Mouse (Mus musculus): Measurements from ENCODE around the gene Krt35. TPM values are rescaled to one million over a fixed set of nuclear protein-coding genes. Genes with fewer than 3 reads are reported as not detected.

The Krt35 gene
- total RNA-seq (2021): not detected
- long read RNA-seq, experiment 1: 0 reads
- long read RNA-seq, experiment 2: 0 reads

- intact Hi-C loops (cut with DNase I): no loop called here
- no peak for DNase-seq
Measured at GRCm38 (mm10) chr11:100096141-100096540, at the start of gene Krt35. Gene Krt35 (minus strand): TSS chr11:100096241.

- no peak for DNase-seq
Measured at GRCm38 (mm10) chr11:100145104-100145503, 49.1 kb upstream of the Krt35 start.

GRCm38 (mm10) chr11:100140966-100141365, 44.9 kb upstream of the Krt35 start:
- intact Hi-C loops (cut with DNase I): no loop called here
- no peak for DNase-seq

More at GRCm38 (mm10) chr11:100145104-100145503, 49.1 kb upstream of the Krt35 start:
- intact Hi-C loops (cut with DNase I): no loop called here

DNA sequence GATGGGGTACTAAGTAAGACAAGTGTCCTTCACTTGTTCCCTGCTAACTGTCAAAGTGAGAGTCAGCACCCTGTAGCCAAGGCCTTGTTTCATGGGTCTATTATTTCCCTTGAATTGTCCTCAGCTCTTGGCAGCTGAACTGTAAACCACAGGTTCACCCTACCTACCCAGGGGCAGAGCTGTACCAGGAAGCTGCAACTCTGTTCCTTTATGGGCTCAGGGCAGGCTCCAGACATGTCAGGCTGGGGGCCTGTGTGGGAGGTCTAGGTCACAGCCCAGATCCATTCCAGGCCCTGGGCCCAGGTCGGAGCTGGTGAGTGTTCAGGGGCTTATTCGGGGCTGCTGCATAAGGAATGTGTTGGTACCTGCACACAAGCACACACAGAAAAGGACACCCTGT, 43.4 kb upstream of the Krt35 start:
- intact Hi-C loops (cut with DNase I): no loop called here
- no peak for DNase-seq

DNA sequence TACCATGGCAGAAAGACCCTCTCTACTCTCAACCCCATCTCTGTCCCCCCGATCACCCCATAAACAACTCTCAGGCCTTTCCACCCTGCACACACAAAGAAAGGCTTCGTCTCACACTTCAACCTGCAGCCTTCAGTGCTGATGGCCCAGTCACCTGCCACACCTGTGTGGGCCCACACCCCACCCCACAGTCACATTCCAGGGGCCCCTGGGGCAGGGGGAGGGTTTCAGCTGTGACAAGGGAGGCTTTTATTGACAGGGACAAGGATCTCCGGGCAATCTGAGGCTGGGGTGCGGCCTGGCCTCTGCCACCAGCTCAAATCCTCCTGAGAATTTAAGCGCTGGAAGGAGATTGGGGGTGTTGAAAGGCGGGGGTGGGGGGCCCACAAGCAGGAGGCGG, 42.8 kb upstream of the Krt35 start:
- intact Hi-C loops (cut with DNase I): no loop called here

GRCm38 (mm10) chr11:100137693-100138092, 41.7 kb upstream of the Krt35 start:
- intact Hi-C loops (cut with DNase I): no loop called here
- no peak for DNase-seq

More for the DNA sequence above, 42.8 kb upstream of the Krt35 start:
- DNase-seq: no peak

DNA sequence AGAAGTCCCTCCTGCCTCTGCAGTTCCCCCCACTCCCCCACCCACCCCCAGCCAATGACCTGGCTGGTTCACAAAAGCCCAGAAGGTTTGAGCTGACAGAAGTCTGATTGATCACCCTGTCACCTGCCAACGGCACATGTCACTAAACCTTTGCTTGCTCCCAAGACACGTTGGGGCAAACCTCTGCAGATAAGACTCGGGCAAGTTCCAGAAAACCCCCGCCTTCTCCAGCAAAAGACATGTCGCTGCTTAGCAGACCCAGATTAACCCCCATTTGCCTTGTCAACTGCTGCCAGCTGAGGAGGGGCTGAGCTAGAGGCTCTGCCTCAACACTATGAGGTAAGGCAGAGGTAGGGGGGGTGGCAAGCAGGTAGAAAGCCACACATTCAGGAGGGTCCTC, 40.5 kb upstream of the Krt35 start:
- intact Hi-C loops (cut with DNase I): no loop called here
- no peak for DNase-seq

- intact Hi-C loops (cut with DNase I): no loop called here
- DNase-seq: no peak
Measured at GRCm38 (mm10) chr11:100135731-100136130, 39.7 kb upstream of the Krt35 start, which contains the start of gene Krt15. Gene Krt15 (minus strand): TSS chr11:100135928.

- no peak for DNase-seq
Measured at GRCm38 (mm10) chr11:100124901-100125300, 28.9 kb upstream of the Krt35 start.

GRCm38 (mm10) chr11:100121466-100121865, 25.4 kb upstream of the Krt35 start, which contains the start of gene Krt13:
Gene Krt13 (minus strand): TSS chr11:100121566.
- DNase-seq: no peak
- intact Hi-C loops (cut with DNase I): no loop called here

More at GRCm38 (mm10) chr11:100124901-100125300, 28.9 kb upstream of the Krt35 start:
- intact Hi-C loops (cut with DNase I): no loop called here

DNA sequence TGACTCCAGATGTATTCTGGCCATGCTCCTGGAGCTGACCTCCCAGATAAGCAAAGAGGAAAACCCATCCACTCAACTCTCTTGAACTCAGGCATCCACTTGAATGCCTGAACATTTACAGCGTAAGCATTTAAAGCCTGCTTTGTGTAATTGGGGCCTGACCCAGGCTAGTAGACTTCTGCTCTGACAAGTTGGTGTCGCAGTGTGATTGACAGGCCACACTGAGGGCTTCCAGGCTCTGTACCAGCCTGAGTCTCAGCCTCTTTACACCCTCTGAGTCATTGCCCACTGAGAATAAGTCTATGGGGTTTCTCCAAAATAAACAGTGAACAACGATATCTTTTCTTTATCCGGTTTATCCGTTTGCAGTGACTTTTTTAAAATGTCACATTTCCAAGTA, 24.3 kb upstream of the Krt35 start:
- intact Hi-C loops (cut with DNase I): no loop called here
- no peak for DNase-seq

- intact Hi-C loops (cut with DNase I): no loop called here
- no peak for DNase-seq
Measured at GRCm38 (mm10) chr11:100113742-100114029, 17.6 kb upstream of the Krt35 start.

GRCm38 (mm10) chr11:100112935-100113741, 17.1 kb upstream of the Krt35 start:
- intact Hi-C loops (cut with DNase I): no loop called here

GRCm38 (mm10) chr11:100105576-100106122, 9.6 kb upstream of the Krt35 start, which contains the start of gene Krt36:
Gene Krt36 (minus strand): TSS chr11:100105626.
- no peak for DNase-seq
- intact Hi-C loops (cut with DNase I): no loop called here

More at GRCm38 (mm10) chr11:100112935-100113741, 17.1 kb upstream of the Krt35 start:
- DNase-seq: no peak

DNA sequence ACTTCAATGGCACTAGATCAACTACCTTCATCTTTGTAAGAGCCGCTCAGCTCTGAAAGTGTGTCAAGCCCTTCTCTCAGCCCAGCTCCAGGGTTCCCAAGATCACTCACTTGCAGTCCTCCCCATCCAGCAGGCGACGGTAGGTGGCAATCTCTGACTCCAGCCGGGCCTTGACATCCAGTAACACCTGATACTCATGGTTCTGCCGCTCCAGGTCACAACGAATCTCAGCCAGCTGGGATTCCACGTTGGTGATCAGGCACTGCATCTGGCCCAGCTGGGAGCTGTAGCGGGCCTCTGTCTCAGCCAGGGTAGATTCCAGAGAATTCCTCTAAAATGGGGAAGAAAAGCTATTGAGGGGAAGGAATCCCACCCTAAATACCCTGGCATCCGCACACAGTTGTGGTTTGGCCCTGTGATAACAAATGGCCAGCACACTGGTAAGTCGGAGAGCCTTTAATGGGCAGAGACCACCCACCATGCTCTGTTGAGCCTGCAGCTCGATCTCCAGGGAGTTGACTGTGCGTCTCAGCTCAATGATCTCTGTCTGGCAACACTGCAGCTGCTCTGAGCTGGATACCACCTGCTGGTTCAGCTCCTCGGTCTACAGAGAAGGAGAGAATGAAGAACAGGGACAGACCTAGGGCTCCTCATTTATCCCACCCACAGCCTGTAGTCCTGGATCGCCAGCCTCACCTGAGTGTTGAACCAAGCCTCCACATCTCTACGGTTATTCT, 6.8 kb upstream of the Krt35 start:
- DNase-seq: no peak
- intact Hi-C loops (cut with DNase I): no loop called here

GRCm38 (mm10) chr11:100100391-100100790, 4.3 kb upstream of the Krt35 start:
- no peak for DNase-seq

GRCm38 (mm10) chr11:100097819-100098218, 1.8 kb upstream of the Krt35 start:
- DNase-seq: no peak
- intact Hi-C loops (cut with DNase I): no loop called here

More at GRCm38 (mm10) chr11:100100391-100100790, 4.3 kb upstream of the Krt35 start:
- intact Hi-C loops (cut with DNase I): no loop called here

GRCm38 (mm10) chr11:100088378-100089025, 7.5 kb downstream of the Krt35 start:
- intact Hi-C loops (cut with DNase I): no loop called here
- DNase-seq: no peak

GRCm38 (mm10) chr11:100087861-100088260, 8.2 kb downstream of the Krt35 start, which contains the start of gene Krt32:
Gene Krt32 (minus strand): TSS chr11:100088226.
- DNase-seq: no peak
- intact Hi-C loops (cut with DNase I): no loop called here

- intact Hi-C loops (cut with DNase I): no loop called here
- DNase-seq: no peak
Measured at GRCm38 (mm10) chr11:100073873-100074272, 22.2 kb downstream of the Krt35 start.

All from heart, postnatal 14 days (tissue).